In genomic region chr5:32110651-32111050, GRCm38 (mm10) we compare ENCODE assay signal across 20 mouse cellular contexts.
"Had no signal": no experiment of that assay in that cellular context is flagged by ENCODE, and none has a peak within 500 bp of the region (broad histone marks: within the 10 kb centered on the region; RNA-seq: fewer than 3 reads in every experiment).

No protein-coding gene starts in this region.

- H3K36me3 ChIP-seq: intestine, embryonic 15.5 days; lung, embryonic 15.5 days; midbrain, embryonic 12.5 days; midbrain, embryonic 15.5 days; neural tube, embryonic 13.5 days; stomach, embryonic 15.5 days had no signal

- H3K27me3 ChIP-seq: intestine, embryonic 15.5 days; lung, embryonic 15.5 days; midbrain, embryonic 12.5 days; midbrain, embryonic 15.5 days; neural tube, embryonic 13.5 days; stomach, embryonic 15.5 days had no signal

- H3K4me2 ChIP-seq: intestine, embryonic 15.5 days; liver, embryonic 11.5 days; lung, embryonic 15.5 days; midbrain, embryonic 12.5 days; midbrain, embryonic 15.5 days; neural tube, embryonic 13.5 days; stomach, embryonic 15.5 days had no signal

- H3K4me3 ChIP-seq: intestine, embryonic 15.5 days; layer of hippocampus, adult 2 months; lung, embryonic 15.5 days; midbrain, embryonic 12.5 days; midbrain, embryonic 15.5 days; neural tube, embryonic 13.5 days; stomach, embryonic 15.5 days had no signal

- H3K9ac ChIP-seq: intestine, embryonic 15.5 days; liver, embryonic 14.5 days; lung, embryonic 15.5 days; midbrain, embryonic 12.5 days; midbrain, embryonic 15.5 days; neural tube, embryonic 13.5 days; stomach, embryonic 15.5 days had no signal

- ATAC-seq: intestine, embryonic 15.5 days; midbrain, embryonic 15.5 days had no signal

- H3K9me3 ChIP-seq: intestine, embryonic 15.5 days; lung, embryonic 15.5 days; midbrain, embryonic 12.5 days; midbrain, embryonic 15.5 days; neural tube, embryonic 13.5 days; stomach, embryonic 15.5 days had no signal

- H3K27ac ChIP-seq: intestine, embryonic 15.5 days; kidney, postnatal 0 days; layer of hippocampus, adult 2 months; liver, embryonic 14.5 days; lung, embryonic 15.5 days; midbrain, embryonic 12.5 days; midbrain, embryonic 15.5 days; neural tube, embryonic 13.5 days; stomach, embryonic 15.5 days had no signal

- H3K4me1 ChIP-seq: intestine, embryonic 15.5 days; lung, embryonic 15.5 days; midbrain, embryonic 12.5 days; midbrain, embryonic 15.5 days; neural tube, embryonic 13.5 days; stomach, embryonic 15.5 days had no signal

- DNase-seq: kidney, adult 18-20 months; kidney, adult 9 months; kidney, postnatal 25 days; layer of hippocampus, adult 9-11 months; lung, adult 18-20 months; right cerebral cortex, adult 18-20 months; right cerebral cortex, postnatal 14 days; spleen, adult 18-20 months; thymus, adult 18-20 months; thymus, postnatal 36 days had no signal
